ENCODE assay signal across 16 mouse cellular contexts in the genomic region with DNA sequence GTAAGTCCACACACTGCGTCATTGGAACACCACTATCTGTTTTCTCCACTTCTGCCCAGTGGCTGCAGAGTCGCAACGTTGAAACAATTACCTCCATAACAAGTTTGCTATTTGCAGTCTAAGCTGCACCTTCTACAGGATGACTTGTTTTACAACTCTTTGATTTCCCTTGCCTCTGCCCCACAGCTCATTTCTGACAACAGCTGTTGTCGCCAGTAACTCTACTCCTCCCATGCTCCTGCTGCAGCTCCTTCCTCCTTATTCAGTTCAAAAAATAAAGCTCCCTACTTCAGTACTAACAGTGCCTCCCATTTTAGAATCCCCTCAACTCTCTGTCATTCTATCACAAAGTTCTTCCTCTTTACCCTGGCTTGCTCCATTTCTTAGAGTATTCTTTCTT.
"Had no signal": no experiment of that assay in that cellular context is flagged by ENCODE, and none has a peak within 500 bp of the region (broad histone marks: within the 10 kb centered on the region; RNA-seq: fewer than 3 reads in every experiment).

No protein-coding gene starts in this region.

- H3K9ac ChIP-seq: neural tube, embryonic 13.5 days; neural tube, embryonic 15.5 days; stomach, embryonic 15.5 days had no signal

- H3K27ac ChIP-seq: neural tube, embryonic 13.5 days; neural tube, embryonic 15.5 days; stomach, embryonic 15.5 days; stomach, postnatal 0 days had no signal

- H3K4me2 ChIP-seq: neural tube, embryonic 13.5 days; neural tube, embryonic 15.5 days; stomach, embryonic 15.5 days had no signal

- H3K4me1 ChIP-seq: neural tube, embryonic 13.5 days; neural tube, embryonic 15.5 days; stomach, embryonic 15.5 days had no signal

- H3K4me3 ChIP-seq: neural tube, embryonic 13.5 days; neural tube, embryonic 15.5 days; stomach, embryonic 15.5 days had no signal

- DNase-seq: retina, postnatal 1 day; right cerebral cortex, adult 18-20 months; right cerebral cortex, postnatal 14 days; right cerebral cortex, postnatal 25 days; right cerebral cortex, postnatal 4 days; spleen, adult 18-20 months; thymus, adult 18-20 months; thymus, adult 2 months; thymus, postnatal 14 days; thymus, postnatal 25 days; thymus, postnatal 36 days; thymus, postnatal 4 days had no signal

- H3K36me3 ChIP-seq: neural tube, embryonic 13.5 days; neural tube, embryonic 15.5 days; stomach, embryonic 15.5 days had no signal

- H3K9me3 ChIP-seq: neural tube, embryonic 13.5 days; neural tube, embryonic 15.5 days; stomach, embryonic 15.5 days had no signal
